Mouse (Mus musculus) limb, embryonic 15.5 days (tissue): ENCODE results near the gene Ephb2. TPM values are rescaled to one million over a fixed set of nuclear protein-coding genes. Genes with fewer than 3 reads are reported as not detected.

Experiments used
- ATAC-seq: fragments of 200-750 bp; cut with Nextera tagmentation; 2 replicates; pipeline ENCODE4 v1.8.0; 2017; ENCODE audit warnings: low read depth, moderate TSS enrichment; ENCODE audit not compliant: insufficient number of reproducible peaks, low FRiP score, low TSS enrichment
- H3K27ac ChIP-seq: fragments of 300-500 bp; sonication (generic); 2 replicates; pipeline ENCODE4 v1.5.1; 2015; ENCODE audit warnings: moderate library complexity, mild to moderate bottlenecking, inconsistent platforms
- H3K27me3 ChIP-seq: fragments of 300-500 bp; sonication (generic); 2 replicates; pipeline ENCODE4 v1.6.1; 2015; ENCODE audit warnings: inconsistent platforms
- H3K36me3 ChIP-seq: fragments of 300-500 bp; sonication (generic); 2 replicates; pipeline ENCODE4 v1.6.1; 2015; ENCODE audit warnings: inconsistent platforms
- H3K4me1 ChIP-seq: fragments of 300-500 bp; sonication (generic); 2 replicates; pipeline ENCODE4 v1.6.1; 2015; ENCODE audit warnings: inconsistent platforms
- H3K4me2 ChIP-seq: fragments of 300-500 bp; sonication (generic); 2 replicates; pipeline ENCODE4 v1.6.1; 2015; ENCODE audit warnings: mild to moderate bottlenecking, inconsistent platforms
- H3K4me3 ChIP-seq: fragments of 300-500 bp; sonication (generic); 2 replicates; pipeline ENCODE4 v1.5.1; 2015; ENCODE audit warnings: mild to moderate bottlenecking, inconsistent platforms
- H3K9ac ChIP-seq: fragments of 300-500 bp; sonication (generic); 2 replicates; pipeline ENCODE4 v1.6.1; 2015; ENCODE audit warnings: inconsistent platforms
- H3K9me3 ChIP-seq: fragments of 300-500 bp; sonication (generic); 2 replicates; pipeline ENCODE4 v1.6.1; 2016; ENCODE audit warnings: inconsistent platforms
- WGBS: fragments of 180-500 bp; shearing (Covaris S2); methylation state at CpG from one replicate; pipeline ENCODE4 v1.1.7; 2015; 5-methylcytosine and 5-hydroxymethylcytosine counted together
- polyA plus RNA-seq: library from polyadenylated mRNA; unstranded; fragments of >200 nt; fragmentation: Nextera tagmentation; extraction: Ambion mirVana; gene quantifications from 2 replicates; pipeline ENCODE4 v1.2.1, GENCODE M21; 2015

Gene Ephb2
- polyA plus RNA-seq, 1 experiment from 2014 or later, result 11.3 TPM

DNA sequence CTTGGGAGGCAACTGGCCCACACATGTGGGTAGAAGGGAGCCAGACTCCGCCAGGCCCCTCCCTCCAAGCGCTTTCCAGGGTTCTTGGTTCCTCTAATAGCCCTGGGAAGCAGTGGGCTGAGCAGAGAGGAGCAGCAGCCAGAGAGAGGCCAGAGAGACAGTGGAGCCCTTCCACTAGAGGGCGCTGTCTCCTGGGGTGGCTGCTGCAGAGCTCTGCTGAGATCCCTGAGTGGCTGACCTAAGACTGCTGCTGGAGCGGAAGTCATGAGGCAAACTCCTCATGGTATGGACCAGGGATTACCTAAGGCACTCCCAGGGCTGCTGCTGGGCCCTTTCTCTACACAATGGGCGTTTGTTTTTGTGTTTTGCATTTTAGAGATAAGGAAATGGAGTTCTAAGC is 20.4 kb downstream of the Ephb2 start:
- Histone ChIP-seq H3K4me2 (no peak overlapping the region), H3K4me1 (peaks cover 46% of the 10 kb centered on the region), H3K27ac (0 out of 2 replicates have a peak overlapping the region, but pooled peaks have one; percentile 9), H3K4me3 (no peak overlapping the region), H3K9me3 (no peaks in the 10 kb centered on the region), H3K36me3 (no peaks in the 10 kb centered on the region), H3K9ac (no peak overlapping the region), H3K27me3 (no peaks in the 10 kb centered on the region)
- WGBS, result 64% methylated on average over 5 of the region's 5 CpGs
- ATAC-seq, result 0 out of 2 replicates have a peak, but pooled peaks have one; percentile 42

GRCm38 (mm10) chr4:136812543-136812942 is 23.2 kb downstream of the Ephb2 start:
- Histone ChIP-seq H3K27ac (no peak overlapping the region), H3K4me1 (peaks cover 48% of the 10 kb centered on the region), H3K9ac (no peak overlapping the region), H3K4me3 (no peak overlapping the region), H3K9me3 (no peaks in the 10 kb centered on the region), H3K36me3 (no peaks in the 10 kb centered on the region), H3K27me3 (no peaks in the 10 kb centered on the region), H3K4me2 (no peak overlapping the region)
- 72% methylated on average over 4 of the region's 4 CpGs for WGBS
- ATAC-seq, result no peak

GRCm38 (mm10) chr4:136811596-136811995 is 24.2 kb downstream of the Ephb2 start:
- ATAC-seq, result no peak
- 46% methylated on average over 6 of the region's 6 CpGs for WGBS
- H3K9ac ChIP-seq, result no peak overlapping the region
- H3K9me3 ChIP-seq, result no peaks in the 10 kb centered on the region
- no peaks in the 10 kb centered on the region for H3K27me3 ChIP-seq
- no peak overlapping the region for H3K4me2 ChIP-seq
- H3K27ac ChIP-seq, result no peak overlapping the region
- no peak overlapping the region for H3K4me3 ChIP-seq
- peaks cover 52% of the 10 kb centered on the region for H3K4me1 ChIP-seq
- H3K36me3 ChIP-seq, result no peaks in the 10 kb centered on the region

DNA sequence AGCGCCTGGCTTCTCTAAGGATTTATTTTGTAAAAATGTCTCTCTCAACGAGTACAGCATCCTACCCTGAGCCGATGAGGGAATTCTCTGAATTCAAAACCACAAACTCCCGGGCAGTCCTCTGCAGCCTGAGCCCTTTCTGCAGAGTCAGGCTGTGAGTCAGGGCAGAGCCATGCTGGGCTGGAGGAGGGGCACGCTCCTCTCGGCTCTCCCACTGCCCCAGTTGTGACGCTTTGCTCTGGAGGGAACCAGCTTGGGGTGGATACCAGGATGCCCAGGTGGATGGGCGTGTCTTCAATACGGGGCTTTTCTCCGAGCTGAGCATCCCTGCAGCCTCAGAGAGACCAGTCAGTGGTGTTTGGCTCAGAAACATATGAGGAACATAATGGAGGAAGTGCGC is 27.3 kb downstream of the Ephb2 start:
- no peak for ATAC-seq
- 0 out of 2 replicates have a peak overlapping the region, but pooled peaks have one; percentile 18 for H3K27ac ChIP-seq
- no peak overlapping the region for H3K9ac ChIP-seq
- H3K27me3 ChIP-seq, result 0 out of 2 replicates have a peak, but pooled peaks cover 4% of the 10 kb centered on the region
- H3K4me1 ChIP-seq, result peaks cover 59% of the 10 kb centered on the region
- H3K4me2 ChIP-seq, result no peak overlapping the region
- no peaks in the 10 kb centered on the region for H3K9me3 ChIP-seq
- 33% methylated on average over 11 of the region's 11 CpGs for WGBS
- no peak overlapping the region for H3K4me3 ChIP-seq
- no peaks in the 10 kb centered on the region for H3K36me3 ChIP-seq

- 59% methylated on average over 11 of the region's 11 CpGs for WGBS
- Histone ChIP-seq H3K4me2 (no peak overlapping the region), H3K4me3 (no peak overlapping the region), H3K4me1 (peaks cover 68% of the 10 kb centered on the region), H3K27ac (no peak overlapping the region), H3K36me3 (no peaks in the 10 kb centered on the region), H3K9ac (no peak overlapping the region), H3K9me3 (no peaks in the 10 kb centered on the region), H3K27me3 (0 out of 2 replicates have a peak, but pooled peaks cover 4% of the 10 kb centered on the region)
- ATAC-seq, result no peak
Measured at GRCm38 (mm10) chr4:136807448-136808009, 28.3 kb downstream of the Ephb2 start.

GRCm38 (mm10) chr4:136806254-136806653 is 29.5 kb downstream of the Ephb2 start:
- ATAC-seq, result no peak
- Histone ChIP-seq H3K27me3 (0 out of 2 replicates have a peak, but pooled peaks cover 4% of the 10 kb centered on the region), H3K9me3 (no peaks in the 10 kb centered on the region), H3K4me1 (peaks cover 72% of the 10 kb centered on the region), H3K36me3 (no peaks in the 10 kb centered on the region), H3K4me3 (no peak overlapping the region), H3K4me2 (no peak overlapping the region), H3K9ac (no peak overlapping the region), H3K27ac (no peak overlapping the region)
- 61% methylated on average over 10 of the region's 10 CpGs for WGBS

GRCm38 (mm10) chr4:136804343-136804742 is 31.4 kb downstream of the Ephb2 start:
- Histone ChIP-seq H3K27ac (no peak overlapping the region), H3K4me2 (no peak overlapping the region), H3K4me3 (no peak overlapping the region), H3K4me1 (peaks cover 83% of the 10 kb centered on the region), H3K27me3 (0 out of 2 replicates have a peak, but pooled peaks cover 4% of the 10 kb centered on the region), H3K36me3 (no peaks in the 10 kb centered on the region), H3K9ac (no peak overlapping the region), H3K9me3 (no peaks in the 10 kb centered on the region)
- ATAC-seq, result no peak
- WGBS, result 83% methylated on average over 6 of the region's 6 CpGs

DNA sequence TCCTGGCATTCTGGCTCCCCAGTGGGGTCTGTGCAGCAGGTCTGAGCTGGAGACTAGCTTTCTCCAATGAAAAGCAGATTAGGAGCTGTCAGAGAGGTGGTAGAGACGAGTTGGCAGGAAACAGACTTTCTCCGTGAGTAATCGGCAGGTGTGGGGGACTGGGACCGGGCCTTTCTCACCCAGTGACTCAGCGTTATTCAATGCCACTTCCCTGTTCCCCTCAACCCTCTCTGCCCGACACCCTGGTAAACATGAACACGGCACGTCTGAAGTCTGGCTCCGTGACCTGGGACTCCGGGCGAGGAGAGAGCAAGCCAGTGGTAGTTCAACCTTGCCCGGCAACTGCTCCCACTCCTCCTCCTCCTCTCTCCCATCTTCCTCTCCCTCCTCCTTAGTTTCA is 33.3 kb downstream of the Ephb2 start:
- Histone ChIP-seq H3K4me2 (no peak overlapping the region), H3K27me3 (0 out of 2 replicates have a peak, but pooled peaks cover 4% of the 10 kb centered on the region), H3K4me1 (peaks cover 83% of the 10 kb centered on the region), H3K9me3 (no peaks in the 10 kb centered on the region), H3K36me3 (no peaks in the 10 kb centered on the region), H3K27ac (no peak overlapping the region), H3K4me3 (no peak overlapping the region), H3K9ac (no peak overlapping the region)
- ATAC-seq, result no peak
- WGBS, result 32% methylated on average over 12 of the region's 12 CpGs

DNA sequence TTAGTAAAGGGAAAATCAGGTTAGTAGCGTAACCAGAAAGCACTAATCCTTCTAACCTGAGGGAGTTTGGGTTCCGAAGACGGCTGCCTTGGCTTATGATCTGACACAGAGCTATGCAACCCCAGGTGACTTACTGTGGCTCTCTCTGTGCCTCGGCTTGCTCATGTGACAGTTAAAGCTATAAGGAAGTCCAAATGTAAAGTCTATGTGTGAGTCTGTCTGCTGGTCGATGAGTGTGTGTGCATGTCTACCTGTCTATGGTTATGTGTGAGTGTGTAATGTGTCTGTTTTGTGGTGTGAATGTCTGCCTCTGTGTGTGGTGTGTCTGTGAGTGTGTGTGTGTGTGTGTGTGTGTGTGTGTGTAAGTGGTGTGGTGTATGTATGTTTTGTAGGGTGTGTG is 33.8 kb downstream of the Ephb2 start:
- no peak for ATAC-seq
- 0 out of 2 replicates have a peak, but pooled peaks cover 4% of the 10 kb centered on the region for H3K27me3 ChIP-seq
- no peak overlapping the region for H3K27ac ChIP-seq
- no peaks in the 10 kb centered on the region for H3K9me3 ChIP-seq
- WGBS, result 62% methylated on average over 5 of the region's 5 CpGs
- no peak overlapping the region for H3K4me2 ChIP-seq
- H3K9ac ChIP-seq, result no peak overlapping the region
- no peak overlapping the region for H3K4me3 ChIP-seq
- no peaks in the 10 kb centered on the region for H3K36me3 ChIP-seq
- H3K4me1 ChIP-seq, result peaks cover 79% of the 10 kb centered on the region

DNA sequence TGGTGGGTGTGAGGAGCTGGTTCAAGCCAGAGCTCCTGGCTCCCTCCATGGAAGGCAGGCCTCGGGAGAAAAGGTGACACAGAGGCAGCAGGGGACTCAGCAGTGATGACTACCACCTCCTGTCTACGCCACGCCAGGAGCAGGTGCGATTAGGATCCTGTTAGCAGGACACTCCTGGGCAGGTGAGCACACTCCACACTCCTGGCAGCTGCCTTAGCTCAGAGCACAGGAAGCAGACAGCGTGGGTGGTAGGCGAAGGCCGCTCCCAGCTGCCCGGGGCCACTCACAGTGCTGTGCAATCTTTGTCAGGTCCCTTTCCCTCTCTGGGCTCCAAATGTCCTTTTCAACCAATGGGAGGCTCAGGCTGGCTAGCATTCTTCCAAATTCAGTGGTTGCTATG is 34.3 kb downstream of the Ephb2 start:
- Histone ChIP-seq H3K4me2 (no peak overlapping the region), H3K4me3 (no peak overlapping the region), H3K9ac (no peak overlapping the region), H3K4me1 (peaks cover 74% of the 10 kb centered on the region), H3K27ac (no peak overlapping the region), H3K36me3 (no peaks in the 10 kb centered on the region), H3K27me3 (0 out of 2 replicates have a peak, but pooled peaks cover 4% of the 10 kb centered on the region), H3K9me3 (no peaks in the 10 kb centered on the region)
- WGBS, result 84% methylated on average over 8 of the region's 8 CpGs
- no peak for ATAC-seq

DNA sequence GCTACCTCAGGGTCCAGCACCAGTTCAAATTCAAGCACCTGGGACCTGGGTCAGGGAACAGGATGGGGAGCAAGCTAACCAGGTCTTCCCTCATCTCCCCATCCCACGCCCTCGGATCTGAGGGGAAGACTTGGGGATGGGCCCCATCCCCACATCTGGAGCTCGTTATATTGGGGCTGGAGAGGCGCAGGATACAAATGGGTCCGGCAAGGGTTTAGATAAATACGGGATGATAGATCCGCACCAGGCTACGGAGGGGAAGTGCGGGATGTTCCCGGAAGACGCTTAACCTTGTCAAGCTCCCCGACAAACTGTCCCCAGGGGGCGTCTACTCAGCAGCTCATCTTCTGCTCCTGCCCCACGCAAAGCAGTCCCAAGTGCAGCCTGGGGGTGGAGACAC is 35.4 kb downstream of the Ephb2 start:
- Histone ChIP-seq H3K36me3 (no peaks in the 10 kb centered on the region), H3K27me3 (0 out of 2 replicates have a peak, but pooled peaks cover 4% of the 10 kb centered on the region), H3K4me2 (no peak overlapping the region; the same call in 1 of the 2 replicates), H3K9ac (no peak overlapping the region), H3K4me3 (no peak overlapping the region), H3K4me1 (peaks cover 64% of the 10 kb centered on the region), H3K27ac (no peak overlapping the region), H3K9me3 (no peaks in the 10 kb centered on the region)
- 28% methylated on average over 14 of the region's 14 CpGs for WGBS
- ATAC-seq, result no peak

DNA sequence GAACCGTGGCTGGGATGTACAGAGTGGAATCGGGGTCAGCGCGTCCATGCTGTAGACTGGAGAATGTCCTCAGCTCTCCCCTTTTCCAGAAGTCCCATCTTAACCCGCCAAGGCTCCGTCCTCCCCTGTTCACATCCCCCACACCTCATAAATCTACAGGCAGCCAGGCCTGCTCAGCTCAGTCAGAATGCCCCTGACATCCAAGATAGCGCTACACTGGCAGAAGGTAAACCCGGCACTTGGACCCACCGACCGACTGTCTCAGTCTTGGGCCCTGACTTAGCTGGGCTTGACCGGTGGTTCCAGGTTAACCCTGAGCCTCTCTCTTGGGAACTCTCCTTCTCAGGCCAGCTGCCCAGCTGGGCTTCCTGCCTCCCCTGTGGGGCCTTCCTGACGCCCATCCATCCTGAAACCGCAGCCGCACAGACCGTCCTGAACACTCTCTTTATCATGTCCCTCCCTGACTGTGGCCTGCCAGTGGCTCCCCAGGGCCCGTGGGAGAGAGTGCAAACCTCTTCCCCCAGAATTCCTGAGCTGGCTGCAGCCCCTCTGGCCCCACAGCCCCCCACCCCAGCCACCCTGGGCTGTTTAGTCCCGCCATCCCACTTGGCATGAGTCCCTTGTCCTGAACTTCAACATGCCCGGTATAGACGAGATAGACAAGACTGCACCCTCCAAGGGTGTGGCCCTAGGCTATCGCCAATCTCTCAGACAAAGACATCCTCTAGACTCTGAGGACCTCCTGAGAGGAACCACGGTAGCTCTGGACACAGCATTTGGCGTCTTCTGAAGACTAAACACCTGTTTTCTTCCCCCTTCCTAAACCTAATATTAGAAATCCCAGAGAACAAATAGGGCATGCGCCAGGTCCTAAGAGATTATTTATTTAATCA is 37.9 kb downstream of the Ephb2 start:
- WGBS, result 35% methylated on average over 23 of the region's 23 CpGs
- ATAC-seq, result no peak

More for the DNA sequence above, 37.9 kb downstream of the Ephb2 start:
- Histone ChIP-seq H3K4me3 (no peak overlapping the region), H3K27me3 (no peaks in the 10 kb centered on the region), H3K9ac (no peak overlapping the region), H3K36me3 (no peaks in the 10 kb centered on the region), H3K9me3 (no peaks in the 10 kb centered on the region), H3K27ac (no peak overlapping the region), H3K4me2 (no peak overlapping the region), H3K4me1 (peaks cover 69% of the 10 kb centered on the region)
